Mouse (Mus musculus) intestine, embryonic 16.5 days (tissue): ENCODE results near the gene Gcnt3. TPM values are rescaled to one million over a fixed set of nuclear protein-coding genes. Genes with fewer than 3 reads are reported as not detected.
A peak's percentile ranks its signal among the peaks of the same experiment; 100 is the strongest.

ENCODE experiments used
- ATAC-seq: fragments of 200-750 bp; cut with Nextera tagmentation; 2 replicates; pipeline ENCODE4 v1.8.0; 2017; ENCODE audit warnings: moderate TSS enrichment, moderate library complexity
- H3K27ac ChIP-seq: fragments of 300-500 bp; sonication (generic); 2 replicates; pipeline ENCODE4 v1.5.1; 2014; ENCODE audit warnings: mild to moderate bottlenecking, low read length
- H3K27me3 ChIP-seq: fragments of 300-500 bp; sonication (generic); replicated peaks from 2 replicates; pipeline ENCODE4 v1.6.1; 2014; ENCODE audit warnings: low read length, control low read depth, mixed read lengths; ENCODE audit not compliant: control insufficient read depth, insufficient read depth
- H3K36me3 ChIP-seq: fragments of 300-500 bp; sonication (generic); 2 replicates; pipeline ENCODE4 v1.6.1; 2014; ENCODE audit warnings: low read length, control low read depth; ENCODE audit not compliant: control insufficient read depth, insufficient read depth
- H3K4me1 ChIP-seq: fragments of 300-500 bp; sonication (generic); 2 replicates; pipeline ENCODE4 v1.6.1; 2014; ENCODE audit warnings: low read length, control low read depth, mixed read lengths; ENCODE audit not compliant: control insufficient read depth, insufficient read depth
- H3K4me2 ChIP-seq: fragments of 300-500 bp; sonication (generic); 2 replicates; pipeline ENCODE4 v1.6.1; 2014; ENCODE audit warnings: low read depth, low read length, control low read depth
- H3K4me3 ChIP-seq: fragments of 300-500 bp; sonication (generic); 2 replicates; pipeline ENCODE4 v1.5.1; 2014; ENCODE audit warnings: mild to moderate bottlenecking, low read length
- H3K9ac ChIP-seq: fragments of 300-500 bp; sonication (generic); 2 replicates; pipeline ENCODE4 v1.6.1; 2014; ENCODE audit warnings: low read depth, low read length
- H3K9me3 ChIP-seq: fragments of 300-500 bp; sonication (generic); 2 replicates; pipeline ENCODE4 v1.6.1; 2016; ENCODE audit warnings: low read length, control low read depth; ENCODE audit not compliant: control insufficient read depth
- WGBS: fragments of 180-500 bp; shearing (Covaris S2); extraction: QIAGEN DNeasy Blood & Tissue Kit; methylation state at CpG from one replicate; pipeline ENCODE4 v1.1.7; 2014; 5-methylcytosine and 5-hydroxymethylcytosine counted together
- polyA plus RNA-seq: library from polyadenylated mRNA; unstranded; fragments of >200 nt; fragmentation: Nextera tagmentation; extraction: Ambion mirVana; gene quantifications from 2 replicates; pipeline ENCODE4 v1.2.1, GENCODE M21; 2015

Gcnt3 gene
- polyA plus RNA-seq = 12.7 and 13.0 TPM in 2 replicates

GRCm38 (mm10) chr9:70037988-70038387 is at the start of gene Gcnt3:
Gene Gcnt3 (minus strand): TSS chr9:70038088.
- H3K9ac ChIP-seq = no peak within 1 kb of the TSS
- H3K27ac ChIP-seq = no peak within 1 kb of the TSS
- no peak for ATAC-seq
- H3K9me3 ChIP-seq = no peaks in the 10 kb centered on the region
- H3K4me1 ChIP-seq = no peaks in the 10 kb centered on the region
- H3K4me2 ChIP-seq = no peak within 1 kb of the TSS
- H3K27me3 ChIP-seq = no peaks in the 10 kb centered on the region
- 72% methylated on average over 7 of the region's 7 CpGs for WGBS
- H3K36me3 ChIP-seq = no peaks in the 10 kb centered on the region
- no peak within 1 kb of the TSS for H3K4me3 ChIP-seq

- Histone ChIP-seq H3K4me1 (peaks cover 11% of the 10 kb centered on the region), H3K9me3 (no peaks in the 10 kb centered on the region), H3K27ac (no peak overlapping the region), H3K4me3 (no peak overlapping the region), H3K27me3 (no peaks in the 10 kb centered on the region), H3K36me3 (no peaks in the 10 kb centered on the region), H3K4me2 (no peak overlapping the region), H3K9ac (no peak overlapping the region)
- WGBS = 64% methylated on average over 5 of the region's 5 CpGs
- no peak for ATAC-seq
These were observed 49.5 kb upstream of the Gcnt3 start for GRCm38 (mm10) chr9:70087379-70087778.

- Histone ChIP-seq H3K27me3 (no peaks in the 10 kb centered on the region), H3K4me1 (peaks cover 13% of the 10 kb centered on the region), H3K27ac (no peak overlapping the region), H3K9ac (no peak overlapping the region), H3K36me3 (no peaks in the 10 kb centered on the region), H3K4me3 (no peak overlapping the region), H3K4me2 (no peak overlapping the region), H3K9me3 (no peaks in the 10 kb centered on the region)
- 27% methylated on average over 6 of the region's 6 CpGs for WGBS
- ATAC-seq = no peak
These were observed 48.2 kb upstream of the Gcnt3 start for GRCm38 (mm10) chr9:70086091-70086490.

- Histone ChIP-seq H3K27ac (no peak overlapping the region), H3K27me3 (no peaks in the 10 kb centered on the region), H3K4me3 (no peak overlapping the region), H3K9me3 (no peaks in the 10 kb centered on the region), H3K4me1 (peaks cover 13% of the 10 kb centered on the region), H3K36me3 (no peaks in the 10 kb centered on the region), H3K4me2 (no peak overlapping the region), H3K9ac (no peak overlapping the region)
- WGBS = 67% methylated on average over 11 of the region's 11 CpGs
- ATAC-seq = no peak
These were observed 46.2 kb upstream of the Gcnt3 start for GRCm38 (mm10) chr9:70084107-70084506.

GRCm38 (mm10) chr9:70082357-70083204 is 44.7 kb upstream of the Gcnt3 start:
- ATAC-seq = no peak
- Histone ChIP-seq H3K9me3 (no peaks in the 10 kb centered on the region), H3K4me2 (peak overlapping the region; percentile 39; the same call in 1 of the 2 replicates), H3K4me3 (peak overlapping the region; percentile 11), H3K27me3 (no peaks in the 10 kb centered on the region), H3K9ac (no peak overlapping the region), H3K27ac (no peak overlapping the region), H3K4me1 (peaks cover 3% of the 10 kb centered on the region), H3K36me3 (no peaks in the 10 kb centered on the region)
- 47% methylated on average over 25 of the region's 25 CpGs for WGBS

- H3K27me3 ChIP-seq = no peaks in the 10 kb centered on the region
- no peak overlapping the region for H3K4me3 ChIP-seq
- H3K36me3 ChIP-seq = no peaks in the 10 kb centered on the region
- no peak for ATAC-seq
- 91% methylated on average over 7 of the region's 7 CpGs for WGBS
- no peak overlapping the region for H3K4me2 ChIP-seq
- H3K9ac ChIP-seq = no peak overlapping the region
- peaks cover 3% of the 10 kb centered on the region for H3K4me1 ChIP-seq
- H3K9me3 ChIP-seq = no peaks in the 10 kb centered on the region
- H3K27ac ChIP-seq = no peak overlapping the region
These were observed 43.9 kb upstream of the Gcnt3 start for GRCm38 (mm10) chr9:70081767-70082166.

GRCm38 (mm10) chr9:70080976-70081375 is 43.1 kb upstream of the Gcnt3 start:
- H3K4me3 ChIP-seq = no peak overlapping the region
- no peak for ATAC-seq
- 64% methylated on average over 2 of the region's 2 CpGs for WGBS

GRCm38 (mm10) chr9:70080027-70080800 is 42.3 kb upstream of the Gcnt3 start:
- no peak overlapping the region for H3K4me2 ChIP-seq
- WGBS = 90% methylated on average over 9 of the region's 9 CpGs
- no peak for ATAC-seq
- peaks cover 3% of the 10 kb centered on the region for H3K4me1 ChIP-seq
- no peaks in the 10 kb centered on the region for H3K36me3 ChIP-seq
- H3K27me3 ChIP-seq = no peaks in the 10 kb centered on the region
- H3K9me3 ChIP-seq = no peaks in the 10 kb centered on the region
- H3K27ac ChIP-seq = no peak overlapping the region
- no peak overlapping the region for H3K9ac ChIP-seq
- no peak overlapping the region for H3K4me3 ChIP-seq

More at GRCm38 (mm10) chr9:70080976-70081375, 43.1 kb upstream of the Gcnt3 start:
- Histone ChIP-seq H3K4me1 (peaks cover 3% of the 10 kb centered on the region), H3K36me3 (no peaks in the 10 kb centered on the region), H3K9ac (no peak overlapping the region), H3K27ac (no peak overlapping the region), H3K9me3 (no peaks in the 10 kb centered on the region), H3K4me2 (no peak overlapping the region), H3K27me3 (no peaks in the 10 kb centered on the region)

GRCm38 (mm10) chr9:70078034-70078433 is 40.1 kb upstream of the Gcnt3 start:
- no peak overlapping the region for H3K4me3 ChIP-seq
- H3K36me3 ChIP-seq = no peaks in the 10 kb centered on the region
- H3K4me2 ChIP-seq = no peak overlapping the region
- no peak for ATAC-seq
- peaks cover 3% of the 10 kb centered on the region for H3K4me1 ChIP-seq
- H3K9ac ChIP-seq = no peak overlapping the region
- H3K27me3 ChIP-seq = no peaks in the 10 kb centered on the region
- H3K27ac ChIP-seq = no peak overlapping the region
- WGBS = 91% methylated on average over 3 of the region's 3 CpGs
- H3K9me3 ChIP-seq = no peaks in the 10 kb centered on the region
